Mouse (Mus musculus): ENCODE measurements around the gene Lrrc41.

Lrrc41 gene

DNA sequence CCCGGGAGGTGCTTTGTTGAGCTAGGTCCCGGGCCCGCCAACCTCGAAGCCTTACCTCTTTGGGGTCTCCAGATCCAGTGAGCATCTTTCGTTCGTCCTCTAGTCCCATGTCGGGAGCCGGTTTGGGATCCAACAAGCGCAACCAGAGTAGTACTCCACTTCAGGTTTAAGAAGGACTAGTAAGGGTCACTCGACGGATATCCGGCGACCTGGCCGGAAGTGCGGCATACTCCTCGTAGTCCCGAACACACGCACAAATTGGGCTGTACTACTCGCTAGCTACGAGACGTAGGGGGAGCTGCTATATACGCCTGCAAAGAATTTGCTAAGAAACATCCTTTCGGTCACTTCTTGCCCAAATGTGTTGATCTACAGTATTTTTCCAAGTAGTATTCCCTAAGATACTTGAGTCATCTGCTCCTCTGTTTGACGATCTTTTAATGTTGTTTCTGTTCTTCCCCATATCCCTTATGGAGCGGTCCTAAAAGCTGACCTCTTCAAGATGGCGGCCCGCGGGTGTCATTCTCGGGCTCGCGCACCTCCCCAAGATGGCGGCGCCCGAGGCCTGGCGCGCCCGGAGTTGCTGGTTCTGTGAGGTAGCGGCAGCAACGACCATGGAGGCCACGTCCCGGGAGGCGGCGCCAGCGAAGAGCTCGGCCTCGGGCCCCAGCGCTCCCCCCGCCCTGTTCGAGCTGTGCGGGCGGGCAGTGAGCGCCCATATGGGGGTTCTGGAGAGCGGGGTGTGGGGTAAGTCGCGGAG, at the start of gene Lrrc41, which contains the start of gene Uqcrh:
Lrrc41 (plus strand) TSS at position 409 of the 760 bp plus-strand sequence.
Uqcrh (minus strand) TSS at position 211 of the 760 bp plus-strand sequence.
- peak; percentile 92 to 95 for DNase-seq (ENCODE audit: low read depth in 2 of 2, low spot score in 2 of 2)

DNA sequence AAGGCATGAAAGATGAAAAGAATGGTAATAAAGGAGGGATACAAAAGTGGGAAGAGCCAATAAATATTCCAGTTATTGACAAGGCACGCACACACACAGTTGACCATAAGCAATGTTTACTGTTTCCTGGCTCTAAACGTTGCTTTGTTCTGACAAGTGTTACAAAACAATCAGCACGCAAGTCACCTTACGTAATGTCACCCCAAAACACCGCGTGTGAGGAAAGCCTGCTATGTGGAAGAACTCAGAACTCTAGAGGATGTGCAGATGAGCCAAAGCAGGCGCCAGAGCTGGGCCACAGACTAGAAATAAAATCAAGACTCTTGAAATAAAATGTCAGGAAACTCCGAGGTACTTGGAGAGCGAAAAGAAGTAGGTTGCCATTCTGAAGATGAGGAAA, 42.2 kb upstream of the Lrrc41 start:
- DNase-seq (ENCODE audit: low read depth in 2 of 2, low spot score in 2 of 2), result no peak

DNA sequence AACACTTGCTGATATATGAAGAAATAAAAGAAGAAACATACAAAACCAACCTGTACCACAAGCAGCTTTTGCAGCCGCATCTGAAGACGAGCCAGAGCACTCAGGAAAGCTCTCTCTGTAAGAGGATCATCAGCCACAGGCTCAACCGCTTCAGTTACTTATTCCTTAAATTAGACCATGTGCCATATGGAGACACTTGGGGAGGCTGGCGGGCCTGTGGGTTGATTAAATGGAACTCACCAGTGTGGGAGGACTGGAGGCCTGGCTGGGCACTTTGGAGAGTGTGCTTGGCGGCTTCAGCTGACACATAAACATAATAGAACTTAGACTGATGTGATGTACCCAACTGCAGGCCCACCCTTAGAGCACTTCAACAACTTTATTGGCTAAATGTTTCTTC, 41.7 kb upstream of the Lrrc41 start:
- DNase-seq (ENCODE audit: low read depth in 2 of 2, low spot score in 2 of 2), result no peak

DNA sequence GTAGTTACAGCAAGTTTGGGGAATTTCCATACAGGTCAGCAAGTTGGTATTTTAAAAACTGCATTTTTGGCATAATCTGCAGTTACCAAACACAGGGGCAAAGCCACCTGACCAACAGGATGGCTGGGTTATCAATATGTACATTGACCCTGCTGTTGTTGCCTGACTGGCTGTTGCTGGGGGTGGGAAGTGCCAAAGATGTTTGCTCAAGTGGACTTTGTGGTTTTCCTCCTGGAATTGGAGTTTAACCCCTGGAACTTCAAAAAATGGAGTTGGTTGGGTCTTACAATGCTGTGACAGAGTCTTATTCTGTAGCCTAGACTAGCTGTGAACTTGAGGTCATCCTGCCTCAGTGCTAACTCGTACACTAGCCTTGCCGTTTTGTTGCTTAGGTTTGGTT, 34.6 kb upstream of the Lrrc41 start:
- DNase-seq (ENCODE audit: low read depth in 2 of 2, low spot score in 2 of 2), result no peak

DNA sequence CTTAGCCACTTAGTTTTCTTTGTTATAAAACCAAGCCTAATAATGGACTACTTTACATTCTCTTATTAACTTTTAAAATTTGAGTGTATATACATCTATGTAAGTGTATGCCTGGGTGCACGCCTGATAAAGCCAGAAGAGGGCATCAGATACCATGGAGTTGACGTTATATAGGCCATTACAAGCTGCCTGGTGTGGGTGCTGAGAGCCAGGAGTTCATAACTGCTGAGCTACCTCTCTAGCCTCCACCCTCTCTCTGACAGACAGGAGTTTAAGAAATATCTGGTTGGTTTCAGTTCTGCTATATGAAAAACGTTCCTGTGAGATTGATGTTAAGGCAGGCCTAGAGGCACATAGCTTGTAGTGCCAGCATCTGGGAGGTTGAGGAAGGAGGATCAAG, 32.9 kb upstream of the Lrrc41 start:
- no peak for DNase-seq (ENCODE audit: low read depth in 2 of 2, low spot score in 2 of 2)

DNA sequence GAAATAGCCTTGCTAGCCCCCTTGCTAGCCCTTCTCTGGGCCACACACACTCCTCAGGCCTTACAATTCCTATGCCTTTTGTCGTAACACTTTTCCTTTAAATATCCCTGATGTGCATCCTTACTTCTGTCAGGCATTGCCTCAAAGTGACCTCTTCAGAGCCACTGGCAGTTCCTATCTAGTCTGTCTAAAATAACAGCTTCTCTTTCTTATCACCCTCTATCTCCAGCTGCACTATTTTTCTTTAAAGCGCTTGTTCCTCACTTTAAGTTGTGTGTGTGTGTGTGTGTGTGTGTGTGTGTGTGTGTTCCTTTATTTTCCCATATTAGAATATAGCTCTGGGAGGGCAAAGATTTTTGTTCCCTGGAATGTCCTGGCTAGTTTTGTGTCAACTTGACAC, 28.5 kb upstream of the Lrrc41 start:
- DNase-seq (ENCODE audit: low read depth in 2 of 2, low spot score in 2 of 2), result no peak

DNA sequence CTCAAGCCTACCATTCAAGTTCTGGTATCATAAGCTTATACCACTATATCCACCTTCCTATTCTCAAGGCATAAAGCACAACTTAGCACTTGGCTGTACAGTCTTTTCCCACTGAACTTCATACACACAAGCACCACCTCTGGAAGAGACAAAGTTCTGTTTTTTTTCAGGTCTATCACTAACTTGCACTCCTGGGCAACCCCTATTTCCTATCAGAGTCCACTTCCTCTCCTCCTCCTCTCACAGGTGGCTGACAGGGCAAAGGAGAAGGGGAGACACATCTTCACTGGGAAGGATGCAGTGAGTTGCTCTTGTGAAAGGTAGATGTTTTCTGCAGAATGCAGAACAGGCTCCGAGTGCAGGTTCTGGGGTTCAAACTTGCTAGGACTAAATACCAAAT, 27.4 kb upstream of the Lrrc41 start:
- DNase-seq (ENCODE audit: low read depth in 2 of 2, low spot score in 2 of 2), result no peak

DNA sequence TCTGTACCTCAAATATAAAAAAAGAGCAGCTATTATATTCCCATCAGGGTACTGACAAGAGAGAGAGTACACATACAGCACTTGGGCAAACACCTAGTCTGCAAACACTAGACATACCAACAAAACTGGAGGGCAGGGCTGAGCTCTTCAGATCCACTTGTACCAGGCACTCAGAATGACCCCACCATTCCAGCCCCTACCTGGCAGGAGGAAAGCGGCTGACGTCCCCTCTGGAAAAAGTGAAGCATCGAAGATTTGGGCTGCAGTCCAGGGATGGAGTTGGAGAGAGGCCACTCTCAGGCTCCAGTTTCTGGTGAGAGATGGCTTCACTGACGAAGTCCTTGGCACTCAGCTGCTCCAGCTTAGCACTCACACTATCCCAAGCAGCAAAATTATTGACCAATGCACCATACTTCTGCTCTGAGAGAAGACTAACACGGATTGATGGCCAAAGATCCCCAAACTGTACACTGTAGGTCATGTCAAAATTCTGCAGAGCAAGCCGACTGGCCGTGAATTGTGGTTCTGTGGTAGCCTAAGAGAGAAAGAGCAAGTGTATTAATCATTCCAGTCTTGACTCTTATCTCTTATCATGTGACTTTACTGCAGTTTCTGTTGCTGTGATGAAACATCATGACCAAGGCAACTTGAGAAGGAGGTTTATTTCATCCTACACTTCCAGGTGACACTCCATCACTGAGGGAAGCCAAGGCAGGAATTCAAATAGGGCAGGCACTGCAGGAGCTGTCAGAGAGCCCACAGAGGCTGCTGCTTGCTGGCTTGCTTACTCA, 26.7 kb upstream of the Lrrc41 start:
- DNase-seq (ENCODE audit: low read depth in 2 of 2, low spot score in 2 of 2), result no peak

DNA sequence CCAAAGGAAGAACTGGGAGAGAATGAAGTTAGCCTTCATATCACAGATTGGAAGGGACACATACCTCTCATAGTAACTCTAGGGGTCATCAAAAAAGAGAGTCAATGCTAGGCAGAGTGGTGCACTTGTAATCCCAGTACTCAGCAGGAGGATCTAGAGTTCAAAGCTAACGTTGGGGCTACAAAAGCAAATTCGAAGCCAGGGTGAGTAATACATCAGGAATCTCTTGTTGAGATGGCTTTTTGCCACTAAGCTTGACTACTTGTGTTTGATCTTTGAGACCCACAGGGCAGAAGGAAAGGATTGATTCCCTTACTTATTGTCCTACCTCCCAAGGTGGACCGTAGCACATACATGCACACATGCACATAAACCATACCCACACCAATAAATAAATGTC, 25.9 kb upstream of the Lrrc41 start:
- DNase-seq (ENCODE audit: low read depth in 2 of 2, low spot score in 2 of 2), result no peak

DNA sequence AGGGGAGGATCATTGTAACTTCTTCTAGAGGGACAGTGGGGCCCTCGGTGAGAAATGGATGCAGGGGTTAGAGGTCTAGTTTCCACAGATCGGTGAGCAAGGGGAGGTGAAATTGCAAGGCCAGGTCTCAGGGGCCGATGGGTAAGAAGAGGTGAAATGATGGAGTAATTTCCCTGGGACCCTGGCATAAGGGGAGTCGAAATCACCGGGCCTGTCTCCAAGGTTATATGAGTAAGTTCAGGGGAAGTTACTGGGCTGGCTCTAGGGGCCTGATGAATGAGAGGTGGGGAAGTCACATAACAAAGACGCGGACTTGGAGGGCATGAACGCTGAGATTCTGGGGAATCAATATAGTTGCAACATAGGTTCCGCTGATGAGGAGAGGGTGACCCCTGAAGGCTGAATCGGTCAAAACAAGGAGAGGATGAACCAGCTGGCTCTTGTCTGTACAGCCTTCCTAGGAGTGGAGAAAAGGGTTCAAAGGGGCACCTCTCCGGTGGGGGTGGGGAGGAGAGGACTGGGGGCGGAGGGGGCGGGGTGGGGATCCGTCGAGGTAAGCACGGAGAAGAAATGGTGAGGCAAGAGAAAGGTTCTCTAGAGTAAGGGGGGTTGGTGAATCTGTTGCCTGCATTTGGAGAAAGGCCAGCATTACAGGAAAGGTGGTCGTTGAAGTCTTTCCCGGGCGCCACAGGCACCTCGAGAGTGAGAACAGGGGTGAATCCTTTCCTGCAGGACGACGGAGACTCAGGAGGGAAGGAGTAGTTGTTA, 22.4 kb upstream of the Lrrc41 start:
- DNase-seq (ENCODE audit: low read depth in 2 of 2, low spot score in 2 of 2), result peak; percentile 50 to 58

DNA sequence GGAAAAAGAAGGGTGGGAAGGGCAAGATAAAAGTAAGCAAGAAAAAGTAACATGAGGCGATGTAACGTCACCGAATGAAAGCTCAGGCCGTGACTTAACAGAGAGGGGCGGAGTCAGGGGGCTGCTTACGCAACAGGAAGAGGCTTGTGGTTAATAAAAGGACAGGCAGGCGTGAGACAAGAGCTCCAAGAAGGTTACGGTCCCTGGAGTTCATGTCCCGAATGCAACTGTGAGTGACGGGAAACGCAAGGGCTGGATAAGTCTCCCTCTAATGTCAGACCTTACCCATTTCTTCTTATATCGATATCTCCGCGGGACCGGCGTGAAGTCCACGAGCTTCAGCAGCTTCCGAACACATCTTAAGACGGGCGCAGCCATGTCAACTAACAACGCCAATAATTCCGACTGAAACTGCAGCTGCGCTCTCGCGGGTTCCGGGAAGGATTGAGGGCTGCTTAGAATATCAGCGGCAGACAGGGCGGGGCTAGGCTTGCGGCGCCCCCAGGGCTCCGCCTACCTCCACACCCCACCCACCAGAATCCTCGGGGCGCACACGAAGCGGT, 21.6 kb upstream of the Lrrc41 start, which contains the start of gene Nsun4:
Nsun4 (minus strand) TSS at position 478 of the 563 bp plus-strand sequence.
- peak; percentile 91 to 97 for DNase-seq (ENCODE audit: low read depth in 2 of 2, low spot score in 2 of 2)

DNA sequence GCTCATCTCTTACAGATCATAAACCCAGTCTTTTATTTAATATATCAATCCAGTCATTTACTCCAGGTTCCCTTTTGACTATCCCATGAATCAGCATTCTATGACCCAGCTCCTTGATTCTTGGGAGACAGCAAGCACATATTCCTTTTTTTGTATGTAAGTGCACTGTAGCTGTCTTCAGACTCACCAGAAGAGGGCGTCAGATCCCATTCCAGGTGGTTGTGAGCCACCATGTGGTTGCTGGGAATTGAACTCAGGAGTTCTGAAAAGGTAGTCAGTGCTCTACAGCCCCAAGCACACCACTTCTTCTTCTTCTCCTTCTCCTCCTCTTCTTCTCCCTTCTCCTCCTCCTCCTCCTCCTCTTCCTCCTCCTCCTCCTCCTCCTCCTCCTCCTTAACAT, 17.5 kb upstream of the Lrrc41 start:
- no peak for DNase-seq (ENCODE audit: low read depth in 2 of 2, low spot score in 2 of 2)

DNA sequence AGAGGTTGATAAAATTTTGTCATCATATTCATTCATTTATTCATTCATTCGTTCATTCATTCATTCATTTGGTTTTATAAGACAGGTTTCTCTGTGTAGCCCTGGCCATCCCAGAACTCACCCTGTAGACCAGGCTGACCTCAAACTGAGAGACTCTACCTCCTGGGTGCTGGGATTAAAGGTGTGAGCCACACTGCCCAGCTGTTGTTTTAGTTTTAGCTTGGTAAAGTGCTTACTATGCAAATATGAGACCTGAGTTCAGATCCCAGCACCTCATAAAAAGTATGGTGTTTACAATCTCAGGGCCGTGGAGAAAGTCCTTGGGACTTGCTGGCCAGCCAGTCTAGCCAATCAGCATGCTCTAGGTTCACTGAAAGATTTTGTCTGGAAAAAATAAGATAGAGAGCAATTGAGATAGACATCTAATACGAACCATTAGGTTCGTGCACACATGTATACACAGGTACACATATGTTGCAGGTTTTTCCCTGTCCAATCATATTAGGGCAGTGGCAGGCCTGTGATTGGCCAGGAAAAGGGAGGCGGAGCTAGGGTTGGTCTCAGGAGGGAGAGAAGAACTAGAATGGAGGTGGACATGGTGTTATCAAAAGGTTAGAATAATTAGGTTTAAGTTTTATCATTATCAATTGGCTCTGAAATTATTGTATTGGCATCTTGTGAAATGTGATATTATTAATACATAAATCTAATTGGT, 15.9 kb upstream of the Lrrc41 start:
- no peak for DNase-seq (ENCODE audit: low read depth in 2 of 2, low spot score in 2 of 2)

DNA sequence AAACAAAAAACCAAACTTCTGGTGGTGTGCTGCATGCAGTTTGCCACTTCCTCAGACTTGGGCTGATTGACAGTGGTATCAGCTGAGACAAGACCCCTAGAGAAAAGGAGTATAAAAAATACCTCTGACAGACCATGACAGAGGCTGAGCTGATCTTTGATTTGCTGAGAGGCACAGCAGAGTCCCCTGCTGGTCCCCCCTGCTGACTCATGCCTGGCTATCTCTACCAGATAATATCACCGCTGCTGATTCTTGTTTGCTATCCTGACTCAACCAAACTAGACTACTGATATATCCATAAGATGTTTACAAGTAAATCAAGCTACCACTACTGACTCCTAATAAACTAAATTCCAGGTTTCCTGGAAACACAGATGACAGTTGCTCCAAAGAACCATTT, 11.2 kb upstream of the Lrrc41 start:
- DNase-seq (ENCODE audit: low read depth in 2 of 2, low spot score in 2 of 2), result no peak

DNA sequence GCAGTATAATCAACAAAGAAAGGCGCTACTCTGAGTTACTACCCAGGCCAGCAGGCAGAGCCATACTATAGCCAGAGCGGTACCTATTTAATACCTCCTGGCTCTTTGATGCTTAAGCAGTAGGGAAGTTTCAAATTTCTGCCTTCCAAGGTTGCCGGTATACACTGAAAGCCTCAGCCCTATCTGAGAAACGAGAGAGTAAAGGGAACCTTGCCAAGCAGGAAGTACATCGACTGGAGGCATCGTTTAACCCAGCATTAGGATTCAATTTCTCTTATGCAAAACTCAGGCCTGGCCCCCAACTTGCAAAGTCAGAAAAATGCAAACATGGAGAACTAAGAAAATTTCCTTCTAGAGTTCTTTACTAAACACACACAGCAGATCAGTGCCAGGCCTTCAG, 5.0 kb upstream of the Lrrc41 start:
- no peak for DNase-seq (ENCODE audit: low read depth in 2 of 2, low spot score in 2 of 2)

DNA sequence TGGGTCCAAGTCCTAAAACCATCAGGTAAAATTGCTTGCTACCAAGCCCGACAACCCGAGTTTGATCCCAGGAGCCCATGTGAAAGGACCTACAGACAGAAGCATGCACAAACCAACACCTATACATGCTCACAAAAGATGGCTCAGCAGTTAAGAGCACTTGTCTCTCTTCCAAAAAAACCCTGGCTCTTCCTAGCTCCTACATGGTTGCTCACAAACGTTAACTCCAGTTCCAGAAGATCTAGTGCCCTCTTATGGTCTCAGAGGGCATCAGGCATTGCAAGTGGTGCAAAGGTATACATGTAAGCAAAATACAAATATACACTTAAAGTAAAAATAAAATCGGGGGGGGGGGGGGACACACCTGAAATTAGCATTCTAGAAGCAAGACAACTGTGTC, 1.9 kb upstream of the Lrrc41 start:
- no peak for DNase-seq (ENCODE audit: low read depth in 2 of 2, low spot score in 2 of 2)

DNA sequence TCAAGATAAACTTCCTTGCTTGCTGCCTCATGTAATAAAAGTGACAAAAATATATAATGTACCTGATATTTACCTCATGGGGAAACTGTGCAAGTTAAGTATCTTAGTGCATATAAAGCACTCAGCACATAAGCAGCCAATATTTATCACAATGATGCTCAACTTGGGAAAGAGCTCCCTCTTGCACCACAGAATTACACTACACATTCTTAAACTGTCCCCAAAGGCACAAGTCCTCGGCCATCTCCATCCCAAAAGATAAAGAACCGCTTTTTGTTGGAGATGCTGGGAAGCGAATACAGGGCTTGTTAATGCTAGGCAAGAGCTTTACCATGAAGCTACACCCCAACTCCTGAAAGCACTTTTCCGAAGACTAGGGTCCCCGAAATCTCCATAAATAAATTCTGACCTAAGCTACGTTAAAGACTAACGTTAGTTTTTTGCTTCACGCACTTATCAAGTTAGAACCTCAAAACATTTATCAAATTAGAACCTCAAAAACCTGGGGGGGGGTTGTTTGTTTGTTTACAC, 859 bp upstream of the Lrrc41 start:
- no peak for DNase-seq (ENCODE audit: low read depth in 2 of 2, low spot score in 2 of 2)

DNA sequence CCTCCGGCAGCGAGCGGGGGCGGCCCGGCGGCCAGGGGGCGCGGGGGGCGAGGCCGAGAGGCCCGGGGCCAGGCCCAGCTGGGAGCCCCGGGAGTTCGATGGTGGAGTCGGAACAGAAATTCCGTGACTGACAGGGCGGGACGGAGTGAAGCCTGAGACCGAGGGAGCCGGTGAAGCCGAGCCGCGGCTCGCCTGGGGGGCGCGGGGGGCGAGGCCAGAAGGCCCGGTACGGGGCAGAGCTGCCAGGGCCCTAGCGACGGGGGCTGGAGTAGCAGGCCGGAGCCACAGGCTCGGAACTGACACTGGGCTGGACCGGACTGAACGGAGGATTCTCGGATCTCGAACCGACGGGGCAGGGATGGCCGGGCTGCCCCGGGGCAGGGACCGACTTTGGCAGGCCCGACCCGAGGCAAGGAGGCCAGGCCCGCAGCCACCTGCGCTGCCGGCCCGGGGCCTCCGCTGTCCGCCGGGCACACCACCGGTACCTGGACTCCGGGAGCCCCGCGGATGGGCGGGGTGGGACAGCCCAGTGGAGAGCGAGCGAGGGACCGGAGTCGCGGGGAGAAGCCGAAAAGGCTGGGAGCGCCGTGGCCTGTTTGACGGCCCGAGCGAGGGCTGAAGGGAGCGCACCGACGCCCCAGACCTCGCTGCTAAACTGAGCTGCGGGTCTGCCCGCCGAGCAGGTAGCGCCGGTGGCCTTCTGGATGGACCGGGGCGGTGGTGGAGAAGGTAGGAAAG, 731 bp downstream of the Lrrc41 start:
- peak; percentile 54 to 56 for DNase-seq (ENCODE audit: low read depth in 2 of 2, low spot score in 2 of 2)

DNA sequence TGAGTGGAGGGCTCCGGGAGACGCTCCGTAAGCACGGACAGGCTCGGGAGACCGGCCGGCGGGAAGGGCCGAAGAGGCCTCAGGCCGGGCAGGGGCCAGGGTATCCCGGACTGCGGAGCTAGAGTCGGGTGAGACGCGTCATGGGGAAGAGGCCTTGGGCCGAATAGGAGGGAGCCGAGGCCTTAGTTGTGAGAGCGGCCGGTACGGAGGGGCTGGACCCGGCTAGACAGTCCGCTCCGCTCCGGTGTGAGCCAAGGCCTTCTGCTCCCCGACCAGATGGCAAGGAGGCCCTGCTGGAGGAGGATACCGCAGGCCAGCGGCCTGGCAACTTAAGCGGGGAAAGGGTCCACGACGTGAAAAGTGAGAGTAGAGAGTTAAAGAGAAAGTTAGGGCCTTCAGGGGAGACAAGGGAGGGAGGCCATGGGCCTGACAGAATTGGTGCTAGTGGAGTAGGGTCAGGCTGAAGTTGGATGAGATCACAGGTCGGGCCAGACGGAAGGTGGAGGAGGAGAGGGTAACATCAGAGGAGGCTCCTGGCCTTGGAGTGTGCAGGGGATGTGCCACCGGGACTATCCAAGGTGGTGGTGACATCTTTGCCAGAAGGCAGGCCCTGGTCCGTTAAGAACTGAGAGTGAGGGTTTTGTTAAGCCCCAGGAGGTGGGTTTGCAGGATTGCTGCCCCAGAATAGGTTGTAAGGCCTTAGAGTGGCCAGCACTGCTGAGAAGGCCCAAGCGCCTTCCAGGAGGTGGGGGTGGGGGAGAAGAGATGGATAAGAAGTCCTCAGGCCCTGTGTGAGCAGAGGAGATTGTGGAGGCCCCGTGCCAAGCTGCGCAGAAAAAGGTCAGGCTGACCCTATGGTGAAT, 1.5 kb downstream of the Lrrc41 start:
- no peak for DNase-seq (ENCODE audit: low read depth in 2 of 2, low spot score in 2 of 2)
